Mouse (Mus musculus) embryo, embryonic 11.5 days (tissue): ENCODE measurements at regions not wholly inside any gene's neighbourhood (a gene's known extent, or its start where the extent isn't known, plus 50 kb on each side); places are given as distances from the start of the nearest gene placed in this dataset.

Source experiments
- DNase-seq: peaks from one replicate; pipeline ENCODE4 v3.0.0-alpha.2; 2012; ENCODE audit warnings: low read depth, low spot score

DNA sequence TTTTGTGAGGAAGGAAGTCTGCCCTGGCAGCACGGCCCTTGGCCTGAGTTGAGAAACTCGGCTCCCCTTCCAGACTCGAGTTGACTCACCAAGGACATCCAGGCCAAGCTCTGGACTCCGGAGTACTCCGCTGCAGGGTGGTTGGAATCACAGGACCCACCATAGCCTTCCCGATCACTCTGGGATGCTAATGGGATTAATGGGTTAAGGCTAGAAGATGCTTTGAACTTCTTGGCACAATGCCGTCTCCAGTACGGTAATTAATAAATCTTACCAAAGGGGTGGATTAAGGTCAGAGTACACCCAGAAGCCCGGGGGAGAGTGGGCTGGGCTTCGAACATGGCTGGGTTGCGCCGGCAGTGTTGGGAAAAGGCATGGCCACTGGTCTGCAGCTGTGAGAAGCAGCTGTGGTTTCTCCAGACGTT lies 200.8 kb upstream of the Dio3 start:
- no peak for DNase-seq

- DNase-seq, result no peak
Measured at GRCm38 (mm10) chr12:110081831-110082615, 196.8 kb upstream of the Dio3 start.

DNA sequence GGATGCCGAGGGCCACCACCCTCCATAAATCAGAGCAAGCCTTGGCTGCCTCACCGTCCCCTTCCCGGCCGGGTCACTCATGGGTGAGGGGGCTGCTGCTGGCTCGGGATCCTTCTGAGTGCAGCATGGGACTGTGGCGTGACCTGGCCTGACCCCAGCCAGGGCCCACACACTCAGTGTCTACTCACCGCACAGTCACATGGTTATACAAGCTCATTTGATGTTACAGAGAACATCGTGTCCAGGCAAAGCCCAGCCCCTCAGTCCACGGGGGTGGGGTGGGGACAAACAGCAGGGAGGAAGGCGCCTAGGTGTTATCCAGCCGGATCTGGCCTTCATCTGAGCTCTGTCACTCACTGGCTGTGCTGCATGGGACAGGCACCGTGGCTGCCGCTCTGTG lies 195.9 kb upstream of the Dio3 start:
- DNase-seq, result no peak

DNA sequence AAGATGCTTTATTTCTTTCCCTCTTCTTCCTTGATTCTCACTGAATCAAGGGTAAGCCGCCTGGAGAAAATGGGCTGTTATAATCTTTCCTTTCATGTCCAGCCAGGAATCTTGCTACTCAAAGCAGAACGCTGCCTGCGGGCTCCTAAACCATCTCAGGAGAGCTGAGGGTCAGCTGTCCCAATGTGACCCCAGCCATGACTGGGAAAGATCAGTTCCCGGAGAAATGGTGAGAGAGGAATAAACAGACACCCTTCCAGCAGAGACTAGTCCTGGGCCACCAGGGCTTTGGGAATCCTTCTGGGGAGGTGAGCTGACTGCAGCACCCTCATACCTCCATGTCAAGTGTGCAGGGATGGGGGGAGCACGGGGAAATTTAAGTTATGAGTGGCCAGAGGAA lies 195.4 kb upstream of the Dio3 start:
- no peak for DNase-seq

DNA sequence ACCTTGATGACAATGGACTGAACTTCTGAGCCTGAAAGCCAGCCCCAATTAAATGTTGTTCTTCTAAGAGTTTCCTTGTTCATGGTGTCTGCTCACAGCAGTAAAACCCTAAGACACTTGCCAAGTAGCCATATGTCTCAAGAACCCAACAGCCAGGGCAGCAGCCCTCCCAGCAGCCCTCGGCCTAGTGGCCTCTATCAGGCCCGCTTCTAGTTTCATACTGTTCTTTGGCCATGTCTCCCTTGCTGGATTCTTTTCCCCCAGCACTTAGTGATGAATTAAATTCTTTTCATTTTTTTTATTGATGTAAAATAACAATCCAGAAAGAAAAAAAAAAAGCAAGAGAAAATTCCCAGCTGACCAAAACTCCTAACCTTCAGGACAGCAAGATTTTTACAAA lies 191.9 kb upstream of the Dio3 start:
- no peak for DNase-seq

- DNase-seq, result no peak
Measured at GRCm38 (mm10) chr12:110087812-110088211, 191.1 kb upstream of the Dio3 start.

DNA sequence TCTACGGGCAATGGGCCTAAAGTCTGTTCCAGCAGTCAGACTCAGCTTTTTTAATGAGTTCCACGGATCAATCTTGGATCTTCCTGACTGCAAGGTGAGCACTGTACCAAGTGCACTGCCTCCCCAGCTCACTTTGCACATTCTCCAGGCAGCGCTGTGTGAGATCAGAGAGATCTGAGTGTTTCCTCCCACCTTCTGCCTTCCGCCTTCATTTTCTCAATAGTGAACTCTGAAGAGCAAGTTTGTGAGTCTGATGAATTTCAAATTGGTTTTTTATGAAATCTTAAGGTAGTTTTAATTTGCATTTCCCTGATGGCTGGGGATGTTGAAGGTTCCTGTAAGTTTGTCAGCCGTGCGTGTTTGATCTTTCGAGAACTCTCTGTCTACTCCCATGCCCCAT lies 176.7 kb upstream of the Dio3 start:
- DNase-seq, result no peak

- no peak for DNase-seq
Measured at GRCm38 (mm10) chr12:110112051-110112722, 166.7 kb upstream of the Dio3 start.

- DNase-seq, result no peak
Measured at GRCm38 (mm10) chr12:110112723-110113105, 166.2 kb upstream of the Dio3 start.

DNA sequence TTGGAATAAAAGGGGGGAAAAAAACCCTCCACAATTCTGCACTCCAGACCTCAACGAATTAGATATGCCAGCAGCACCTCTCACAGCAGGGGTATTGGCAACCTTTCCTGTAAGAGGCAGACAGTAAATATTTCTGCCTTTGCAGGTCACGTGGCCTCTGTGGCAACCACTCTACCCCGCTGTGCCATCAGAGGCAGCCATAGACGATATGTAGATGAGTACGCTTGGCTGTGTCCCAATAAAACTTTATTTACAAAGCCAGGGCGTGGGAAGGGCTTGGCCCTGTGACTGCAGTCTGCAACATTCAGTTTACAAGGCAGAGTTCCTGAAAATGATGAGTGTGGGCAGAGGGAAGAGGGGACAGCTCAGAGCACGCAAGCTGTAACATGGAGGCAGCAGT lies 158.7 kb upstream of the Dio3 start:
- DNase-seq, result no peak

DNA sequence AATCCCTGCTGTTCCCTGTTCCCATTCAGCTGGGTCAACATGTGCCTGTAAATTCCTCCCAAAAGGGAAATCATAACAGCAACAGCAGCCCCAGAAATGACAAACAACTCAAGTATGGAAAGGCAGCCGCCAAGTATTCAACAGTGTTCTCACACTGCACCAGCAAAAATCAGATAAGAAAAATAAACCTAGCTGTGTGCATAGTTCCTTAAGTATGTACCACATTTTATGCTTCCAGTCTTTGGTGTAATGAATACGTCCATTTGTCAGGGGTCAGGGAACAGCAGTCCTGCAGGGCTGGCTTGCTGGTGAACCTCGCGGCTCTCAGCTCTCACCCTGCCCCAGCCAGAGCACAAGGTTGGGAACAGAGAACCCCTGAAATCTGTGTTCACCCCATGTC lies 155.9 kb upstream of the Dio3 start:
- no peak for DNase-seq

DNA sequence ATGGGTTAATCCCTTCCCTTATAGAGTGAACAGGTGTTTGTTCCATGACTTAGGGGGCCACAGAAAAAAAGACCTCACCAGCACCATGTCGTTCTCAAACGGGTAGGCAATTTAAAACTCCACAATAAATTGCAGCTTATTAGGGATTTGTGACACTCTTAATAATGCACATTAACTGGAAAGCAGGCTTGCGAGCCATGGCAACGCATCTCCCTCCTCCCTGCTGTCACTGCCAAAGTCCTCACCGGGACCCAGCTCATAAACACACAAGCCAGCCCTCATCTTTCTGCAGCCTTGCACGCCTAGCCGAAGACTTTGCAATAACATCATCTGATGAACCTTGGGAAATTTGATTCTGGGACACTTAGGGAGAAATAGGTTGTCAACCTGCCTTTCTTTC lies 152.3 kb upstream of the Dio3 start:
- DNase-seq, result no peak

DNA sequence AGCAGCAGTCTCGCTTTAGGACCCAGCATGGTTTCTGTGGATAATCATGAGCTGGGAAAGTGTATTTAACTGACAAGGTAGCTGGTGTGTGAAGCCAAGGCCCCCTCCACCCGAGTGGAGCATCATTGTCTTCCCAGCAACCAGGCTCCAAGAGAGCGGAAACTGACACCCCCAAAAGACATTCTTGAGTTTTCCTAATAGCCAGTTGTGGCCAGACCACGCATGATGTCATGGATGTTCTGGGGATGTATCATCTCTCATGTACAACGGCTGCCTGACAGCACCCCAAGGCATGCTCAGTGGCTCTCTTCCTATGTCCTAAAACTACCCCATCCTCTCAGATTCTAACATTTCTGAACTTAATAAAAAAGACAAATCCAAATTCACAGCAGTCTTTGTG lies 133.5 kb upstream of the Dio3 start:
- no peak for DNase-seq

GRCm38 (mm10) chr12:110154225-110154962 lies 124.5 kb upstream of the Dio3 start:
- DNase-seq, result no peak

DNA sequence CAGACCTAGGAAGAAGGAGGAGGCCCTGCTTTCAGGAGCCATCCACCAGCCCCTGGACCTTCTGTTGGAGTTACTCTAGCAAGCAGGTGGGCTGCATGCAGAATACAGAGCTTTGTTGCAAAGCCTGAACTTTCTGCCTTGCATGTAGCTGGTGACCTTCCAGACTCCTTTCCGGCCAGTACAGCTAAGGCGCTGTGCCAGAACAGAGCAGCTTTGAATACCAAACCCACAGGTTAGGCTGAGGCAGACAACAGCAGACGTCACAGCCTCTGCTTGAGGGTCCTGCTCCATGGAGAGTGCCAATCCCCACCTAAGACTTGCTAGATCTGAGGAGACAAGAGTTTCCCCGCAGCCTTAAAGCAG lies 123.9 kb upstream of the Dio3 start:
- no peak for DNase-seq

GRCm38 (mm10) chr12:110156441-110156840 lies 122.4 kb upstream of the Dio3 start:
- DNase-seq, result no peak

DNA sequence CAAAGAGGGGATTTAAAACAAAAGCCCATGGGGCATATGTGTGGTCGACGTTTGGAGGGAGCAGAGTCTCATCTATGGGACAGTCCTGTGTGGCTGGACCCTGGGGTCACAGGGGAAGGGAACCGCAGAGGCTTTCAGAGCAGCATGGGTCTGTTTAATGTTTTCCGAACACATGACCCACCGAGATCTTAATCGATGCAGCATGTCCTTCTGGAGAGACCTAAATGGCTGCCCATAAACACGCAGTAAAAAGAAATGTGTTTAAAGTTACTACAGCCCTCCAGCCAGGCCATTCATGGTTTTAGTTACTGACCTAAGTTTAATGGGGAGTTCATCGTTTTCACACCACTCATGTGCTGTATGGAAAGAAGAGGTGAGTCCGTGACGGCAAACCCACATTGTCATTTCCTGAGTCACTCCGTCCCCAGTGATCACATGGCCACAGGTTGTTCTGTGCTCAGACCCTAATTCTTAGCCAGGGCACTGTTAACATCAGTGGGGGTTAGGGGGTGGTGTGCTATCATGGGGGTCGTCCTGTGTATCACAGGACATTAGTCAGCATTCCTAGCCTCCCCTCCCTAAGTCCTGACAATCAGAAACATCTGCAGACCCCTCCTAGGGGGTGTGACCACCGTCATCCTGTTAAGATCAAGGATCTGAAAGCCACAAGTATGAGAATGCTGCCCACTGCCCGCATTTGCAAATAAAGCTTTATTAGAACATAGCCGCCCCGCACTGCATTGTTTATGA lies 120.7 kb upstream of the Dio3 start:
- peak; percentile 9 for DNase-seq

DNA sequence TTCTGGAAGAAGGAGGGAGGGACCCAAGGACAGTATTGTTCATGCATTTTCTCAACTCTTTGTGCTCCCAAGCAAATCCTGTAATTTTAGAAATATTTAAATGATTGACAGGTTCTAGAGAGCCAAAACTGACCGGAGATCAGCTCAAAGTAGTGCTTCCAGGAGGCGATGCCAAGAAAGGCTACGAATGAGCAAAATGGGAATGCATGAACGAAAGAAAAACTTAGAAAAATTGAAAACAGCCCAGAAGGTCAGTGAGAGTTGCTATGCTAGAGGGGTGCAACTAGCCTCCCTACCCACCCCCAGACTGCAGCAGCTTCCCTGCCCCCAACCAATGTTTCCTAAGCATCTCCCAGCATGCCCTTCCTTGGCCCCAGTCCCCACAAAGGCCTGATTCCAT lies 117.6 kb upstream of the Dio3 start:
- no peak for DNase-seq

DNA sequence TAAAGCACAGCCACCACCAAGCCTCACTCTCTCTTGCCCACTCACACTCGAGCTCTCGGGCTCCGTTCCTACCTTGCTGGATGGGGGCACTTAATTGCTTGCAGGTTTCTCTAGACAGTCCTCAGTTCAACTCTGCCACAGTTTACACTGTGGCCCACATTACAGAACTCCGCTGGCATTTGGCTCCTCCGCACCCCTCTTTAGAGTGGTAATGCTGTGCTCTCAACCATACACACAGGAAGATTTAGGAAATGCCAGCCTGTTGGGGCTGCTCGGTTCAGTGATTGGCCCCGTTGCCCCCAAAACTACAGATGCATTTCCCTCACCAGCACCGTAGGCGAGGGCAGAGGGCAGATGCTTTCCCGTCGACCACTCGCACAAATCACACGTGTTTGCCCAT lies 113.4 kb upstream of the Dio3 start:
- no peak for DNase-seq

GRCm38 (mm10) chr12:110168407-110168806 lies 110.5 kb upstream of the Dio3 start:
- no peak for DNase-seq

DNA sequence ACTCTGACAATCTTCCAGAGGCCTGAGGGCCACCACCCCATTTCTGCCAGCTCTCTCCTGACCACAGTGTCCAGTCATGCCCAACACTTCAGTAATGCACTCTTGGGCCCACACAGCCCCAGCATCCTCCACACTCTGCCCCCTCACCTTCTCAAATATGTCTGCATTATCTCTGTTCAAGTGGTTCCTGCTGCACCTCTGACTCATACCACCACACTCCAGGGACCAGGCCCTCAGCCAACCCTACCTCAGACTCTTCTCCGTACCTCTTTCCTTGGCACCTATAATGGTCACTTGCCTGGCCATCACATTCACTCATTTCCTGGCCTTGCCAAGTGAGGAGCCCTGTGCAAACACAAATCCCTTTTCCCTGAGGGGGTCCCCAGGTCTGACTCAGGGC lies 109.6 kb upstream of the Dio3 start:
- no peak for DNase-seq

GRCm38 (mm10) chr12:110170496-110170895 lies 108.4 kb upstream of the Dio3 start:
- no peak for DNase-seq
